Mouse (Mus musculus) ES-E14 (cell line): ENCODE measurements around the gene Capn2. TPM values are rescaled to one million over a fixed set of nuclear protein-coding genes. Genes with fewer than 3 reads are reported as not detected.

ENCODE experiments used
- DNase-seq: peaks from one replicate; pipeline ENCODE4 v3.0.0-alpha.2; 2013; ENCODE audit warnings: low read depth, low spot score
- H3K27ac ChIP-seq: 2 replicates; pipeline ENCODE4 v1.5.1; 2012; ENCODE audit warnings: low read depth, mild to moderate bottlenecking, low read length, moderate library complexity, mixed read lengths; ENCODE audit not compliant: poor library complexity, insufficient read depth, severe bottlenecking
- H3K36me3 ChIP-seq: 2 replicates; pipeline ENCODE4 v1.6.1; 2012; ENCODE audit warnings: mild to moderate bottlenecking, low read length, moderate library complexity, mixed read lengths; ENCODE audit not compliant: control insufficient read depth, poor library complexity, insufficient read depth, severe bottlenecking
- H3K4me1 ChIP-seq, 2 experiments: fragments of 150-350 bp in 1 of 2; sonication (generic) in 1 of 2; 2 replicates each; pipeline ENCODE4 v1.6.1; 2012; ENCODE audit warnings: low read length in 2 of 2, mild to moderate bottlenecking in 1 of 2, mixed read lengths in 1 of 2; ENCODE audit not compliant: control insufficient read depth in 2 of 2, insufficient read depth in 2 of 2, poor library complexity in 1 of 2
- H3K4me3 ChIP-seq, 2 experiments: fragments of 150-350 bp in 1 of 2; sonication (generic) in 1 of 2; 2 replicates each; pipeline ENCODE4 v1.5.1; 2012; ENCODE audit warnings: low read length in 2 of 2, low read depth in 1 of 2, mild to moderate bottlenecking in 1 of 2, mixed read lengths in 1 of 2; ENCODE audit not compliant: insufficient read depth in 1 of 2, poor library complexity in 1 of 2, severe bottlenecking in 1 of 2
- H3K9ac ChIP-seq: 2 replicates; pipeline ENCODE4 v1.6.1; 2012; ENCODE audit warnings: low read depth, mild to moderate bottlenecking, low read length, mixed read lengths; ENCODE audit not compliant: poor library complexity, insufficient read depth, severe bottlenecking
- H3K9me3 ChIP-seq: fragments of 150-350 bp; sonication (generic); 2 replicates; pipeline ENCODE4 v1.6.1; 2012; ENCODE audit warnings: low read depth, mild to moderate bottlenecking, low read length; ENCODE audit not compliant: control insufficient read depth, insufficient read depth
- CHD2 ChIP-seq: IDR thresholded peaks from 2 replicates; pipeline ENCODE4 v1.6.1; 2014; ENCODE audit warnings: mild to moderate bottlenecking, low read depth, low read length, inconsistent platforms
- HCFC1 ChIP-seq: IDR thresholded peaks from 2 replicates; pipeline ENCODE4 v1.6.1; 2012; ENCODE audit warnings: low read length, inconsistent platforms, borderline replicate concordance; ENCODE audit not compliant: insufficient read depth
- MAFK ChIP-seq: IDR thresholded peaks from 2 replicates; pipeline ENCODE4 v1.6.1; 2014; ENCODE audit warnings: mild to moderate bottlenecking, low read depth, low read length, inconsistent platforms; ENCODE audit not compliant: insufficient read depth
- ZC3H11A ChIP-seq: IDR thresholded peaks from 2 replicates; pipeline ENCODE4 v1.6.1; 2012; ENCODE audit warnings: low read depth, mild to moderate bottlenecking, inconsistent platforms, low read length, borderline replicate concordance
- ZNF384 ChIP-seq: IDR thresholded peaks from 2 replicates; pipeline ENCODE4 v1.6.1; 2012; ENCODE audit warnings: low read depth, low read length, inconsistent platforms
- in situ Hi-C, 2 experiments: fragments of 600-800 bp; cut with MboI; formaldehyde crosslinking; loops; one replicate each; pipeline ENCODE4 v1.15.1; 2025; ENCODE audit warnings: low sequenced_read_pairs in 2 of 2, inconsistent platforms in 1 of 2; ENCODE audit not compliant: unreplicated experiment in 2 of 2
- total RNA-seq: library from RNA; depleted of rRNA; stranded (reverse); fragments of 300-350 nt; gene quantifications from 2 replicates; pipeline ENCODE4 v1.2.3, GENCODE M21; 2012

Capn2 gene
- total RNA-seq, 1 experiment = 72.3 TPM

DNA sequence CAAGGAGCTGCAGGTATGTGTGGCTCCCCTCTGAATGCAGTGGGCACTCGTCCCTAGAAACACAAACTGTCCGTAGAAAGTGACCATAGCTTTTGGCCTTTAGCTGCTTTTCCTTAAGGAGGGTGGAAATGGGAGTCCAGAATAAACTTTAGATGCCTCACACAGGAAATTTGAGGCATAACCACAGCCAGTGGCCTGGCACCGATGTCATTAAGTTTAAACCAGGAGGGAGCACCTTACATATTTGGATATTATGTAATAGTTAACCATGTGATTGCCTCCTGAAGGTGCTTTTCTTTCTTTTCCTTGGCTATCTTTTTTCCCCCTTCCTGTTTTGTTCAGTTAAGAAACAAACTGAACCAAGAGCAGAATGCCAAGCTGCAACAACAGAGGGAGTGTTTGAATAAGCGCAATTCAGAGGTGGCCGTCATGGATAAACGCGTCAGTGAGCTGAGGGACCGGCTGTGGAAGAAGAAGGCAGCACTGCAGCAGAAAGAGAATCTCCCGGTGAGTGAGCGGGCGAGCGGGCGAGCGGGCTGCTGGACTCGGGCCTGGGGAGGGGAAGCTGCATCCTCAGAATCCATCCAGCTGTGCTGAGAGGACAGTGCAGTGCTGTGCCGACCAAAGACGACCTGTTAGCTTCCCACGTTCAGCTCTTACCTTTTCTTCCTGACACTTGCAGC lies 75.5 kb downstream of the Capn2 start:
- TF ChIP-seq CHD2 (no peak), MAFK (no peak), HCFC1 (no peak), ZNF384 (no peak), ZC3H11A (no peak)
- Histone ChIP-seq H3K27ac (no peak overlapping the region), H3K4me1 (no peaks in the 10 kb centered on the region), H3K9ac (no peak overlapping the region), H3K36me3 (peaks cover 25% of the 10 kb centered on the region), H3K9me3 (no peaks in the 10 kb centered on the region), H3K4me3 (no peak overlapping the region)
- DNase-seq = no peak
- in situ Hi-C loops = no loop called here

DNA sequence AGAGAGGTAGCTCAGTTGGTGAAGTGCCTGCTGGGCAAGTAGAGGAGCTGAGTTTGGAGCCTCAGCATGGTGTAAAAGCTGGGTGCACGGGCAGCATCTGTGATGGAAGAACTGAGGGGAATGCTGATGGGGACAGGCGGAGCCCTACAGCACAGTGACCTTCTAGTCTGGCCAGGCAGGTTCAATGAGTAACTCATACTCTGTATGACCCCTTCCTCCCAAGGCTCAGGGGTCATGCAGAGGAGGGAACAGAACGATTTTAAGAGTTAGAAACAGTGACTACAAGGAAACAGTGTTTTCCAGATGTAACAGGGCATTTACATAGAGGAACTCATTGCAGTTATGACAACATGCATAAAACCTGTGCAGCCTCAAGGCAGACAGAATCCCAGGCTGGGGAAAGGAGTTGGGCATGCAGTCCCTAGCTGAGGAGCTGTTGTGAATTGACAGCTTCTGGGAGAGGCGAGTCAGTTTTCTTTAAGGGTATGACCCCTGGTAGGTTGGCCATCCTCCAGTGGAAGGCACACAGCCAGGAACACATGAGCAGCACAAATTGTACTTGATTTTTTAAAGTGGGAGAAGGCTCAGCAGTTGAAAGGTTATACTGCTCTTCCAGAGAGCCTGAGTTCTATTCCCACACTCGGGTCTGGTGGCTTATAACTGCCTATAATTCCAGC lies 77.7 kb downstream of the Capn2 start:
- TF ChIP-seq MAFK (no peak), CHD2 (no peak), ZNF384 (no peak), HCFC1 (no peak), ZC3H11A (no peak)
- Histone ChIP-seq H3K9ac (no peak overlapping the region), H3K27ac (no peak overlapping the region), H3K9me3 (no peaks in the 10 kb centered on the region), H3K36me3 (peaks cover 16% of the 10 kb centered on the region), H3K4me3 (no peak overlapping the region), H3K4me1 (no peaks in the 10 kb centered on the region)
- in situ Hi-C loops = no loop called here
- DNase-seq = no peak

DNA sequence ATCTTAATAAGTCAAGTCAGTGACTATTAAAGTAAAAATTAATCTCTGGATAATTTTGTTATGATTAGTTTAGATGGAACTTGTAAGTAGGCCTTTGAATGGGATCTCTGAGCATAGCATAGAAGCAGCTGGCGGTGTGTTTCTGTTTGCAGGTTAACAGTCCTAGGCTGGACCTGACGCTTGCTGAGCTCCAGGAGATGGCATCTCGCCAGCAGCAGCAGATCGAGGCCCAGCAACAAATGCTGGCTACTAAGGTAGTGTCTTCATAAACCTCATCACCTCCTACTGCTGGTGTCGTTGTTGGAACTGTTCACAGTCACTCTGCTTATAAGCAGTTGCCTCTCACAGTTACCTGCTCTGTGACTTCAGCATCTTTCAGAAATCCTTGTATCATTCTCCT lies 80.7 kb downstream of the Capn2 start:
- H3K36me3 ChIP-seq = peaks cover 15% of the 10 kb centered on the region
- no peak overlapping the region for H3K9ac ChIP-seq
- in situ Hi-C loops = no loop called here
- no peak for TF ChIP-seq ZC3H11A
- TF ChIP-seq HCFC1 = no peak
- no peak for TF ChIP-seq CHD2
- no peak for TF ChIP-seq ZNF384
- TF ChIP-seq MAFK = no peak
- no peak for DNase-seq
- H3K4me3 ChIP-seq = no peak overlapping the region
- H3K27ac ChIP-seq = no peak overlapping the region
- H3K9me3 ChIP-seq = no peaks in the 10 kb centered on the region
- H3K4me1 ChIP-seq = no peaks in the 10 kb centered on the region

DNA sequence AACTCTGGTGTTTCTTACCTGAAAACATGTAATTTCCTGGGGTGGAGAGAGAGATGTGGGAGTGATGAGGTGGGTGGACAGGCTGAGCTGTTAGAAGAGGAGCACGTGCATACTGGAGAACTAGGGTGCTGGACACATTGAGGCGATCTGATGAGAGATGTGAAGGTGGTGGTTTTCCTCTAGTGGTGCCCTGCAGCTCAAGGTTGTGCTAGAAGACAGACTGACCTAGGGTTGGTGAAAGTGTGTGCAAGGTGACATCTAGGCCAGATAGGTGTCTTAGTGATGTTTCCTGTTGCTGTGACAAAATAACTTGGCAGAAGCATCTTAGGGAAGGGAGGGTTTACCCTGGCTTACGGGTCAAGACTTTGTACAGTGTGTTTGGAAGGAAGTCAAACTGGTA lies 85.3 kb downstream of the Capn2 start:
- no peak overlapping the region for H3K9ac ChIP-seq
- no peak for TF ChIP-seq HCFC1
- no peak for TF ChIP-seq MAFK
- no peak for TF ChIP-seq ZC3H11A
- no peak for TF ChIP-seq CHD2
- TF ChIP-seq ZNF384 = no peak
- H3K27ac ChIP-seq = no peak overlapping the region
- H3K9me3 ChIP-seq = no peaks in the 10 kb centered on the region
- peaks cover 4% of the 10 kb centered on the region; the same call in 1 of the 2 replicates for H3K36me3 ChIP-seq
- H3K4me1 ChIP-seq = peaks cover 0 to 3% of the 10 kb centered on the region in 2 experiments; a peak in 1 of 4 replicates
- in situ Hi-C loops = no loop called here
- H3K4me3 ChIP-seq = no peak overlapping the region
- DNase-seq = no peak
